Mouse (Mus musculus): Measurements from ENCODE around the gene Art1. TPM values are rescaled to one million over a fixed set of nuclear protein-coding genes. Genes with fewer than 3 reads are reported as not detected.
A peak's percentile ranks its signal among the peaks of the same experiment; 100 is the strongest.

The Art1 gene
- 0.55 and 1.5 TPM in 2 replicates for total RNA-seq (2017)

DNA sequence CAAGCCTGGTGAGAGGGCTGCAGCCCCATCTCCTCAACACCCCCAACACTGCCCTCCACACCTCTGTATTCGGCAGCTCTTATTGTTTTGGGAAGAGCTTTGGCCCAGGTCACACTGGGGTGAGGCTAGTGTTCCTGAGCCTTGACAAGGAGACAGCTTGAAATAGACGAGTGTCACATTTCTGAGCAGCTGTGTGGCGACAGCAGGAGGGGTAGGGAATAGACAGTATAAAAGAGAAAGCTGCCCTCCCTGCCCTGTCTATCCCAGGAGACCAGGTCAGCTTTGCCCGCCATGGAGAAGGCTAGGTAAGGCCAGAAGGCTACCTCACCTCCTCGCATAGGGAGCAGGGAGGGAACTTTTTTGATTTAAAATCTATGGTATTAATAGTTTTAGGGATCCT is at the start of gene Art1:
Art1 (plus strand) TSS at position 257 of the 400 bp plus-strand sequence.
- ATAC-seq (replicated peaks in 1 of 2; ENCODE audit: insufficient read depth in 1 of 2, low FRiP score in 2 of 2, low TSS enrichment in 1 of 2, low read depth in 1 of 2, poor library complexity in 2 of 2, severe bottlenecking in 2 of 2), result no peak

DNA sequence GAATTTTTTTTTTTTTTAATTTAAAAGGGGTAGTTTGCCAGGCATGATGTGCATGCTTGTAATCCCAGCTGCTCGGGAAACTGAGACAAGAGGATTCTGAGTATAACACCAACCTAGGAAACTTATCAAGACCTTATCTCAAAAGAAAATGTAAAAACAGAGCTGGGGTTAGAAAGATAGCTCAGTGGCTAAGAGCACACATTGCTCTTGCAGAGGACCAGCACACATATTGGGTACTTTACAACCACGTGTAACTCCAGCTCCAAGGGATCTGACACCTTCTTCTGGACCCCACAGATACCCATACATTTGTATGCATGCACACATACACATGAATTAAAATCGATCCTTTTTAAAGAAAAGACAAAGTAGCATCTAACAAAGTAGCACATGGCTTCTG is 40.2 kb upstream of the Art1 start:
- no peak for ATAC-seq (replicated peaks in 1 of 2; ENCODE audit: insufficient read depth in 1 of 2, low FRiP score in 2 of 2, low TSS enrichment in 1 of 2, low read depth in 1 of 2, poor library complexity in 2 of 2, severe bottlenecking in 2 of 2)

DNA sequence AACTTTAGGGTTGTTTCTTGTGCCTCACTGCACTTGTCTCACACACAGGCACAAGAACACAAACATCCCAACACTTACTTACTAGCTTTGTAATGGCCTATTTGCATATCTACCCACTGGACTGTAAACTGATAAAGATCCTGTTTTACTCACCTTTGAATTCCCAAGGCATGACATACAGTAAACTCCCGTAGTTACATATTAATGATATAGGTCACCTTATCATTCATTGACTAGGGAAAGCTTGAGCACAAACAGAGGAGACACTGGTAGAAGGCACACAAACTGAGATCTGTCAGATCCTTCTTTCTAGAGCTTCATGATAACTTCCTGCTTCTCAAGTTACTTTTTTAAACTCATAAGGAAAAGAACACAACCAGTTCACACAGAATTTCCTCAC is 39.3 kb upstream of the Art1 start:
- no peak for ATAC-seq (replicated peaks in 1 of 2; ENCODE audit: insufficient read depth in 1 of 2, low FRiP score in 2 of 2, low TSS enrichment in 1 of 2, low read depth in 1 of 2, poor library complexity in 2 of 2, severe bottlenecking in 2 of 2)

DNA sequence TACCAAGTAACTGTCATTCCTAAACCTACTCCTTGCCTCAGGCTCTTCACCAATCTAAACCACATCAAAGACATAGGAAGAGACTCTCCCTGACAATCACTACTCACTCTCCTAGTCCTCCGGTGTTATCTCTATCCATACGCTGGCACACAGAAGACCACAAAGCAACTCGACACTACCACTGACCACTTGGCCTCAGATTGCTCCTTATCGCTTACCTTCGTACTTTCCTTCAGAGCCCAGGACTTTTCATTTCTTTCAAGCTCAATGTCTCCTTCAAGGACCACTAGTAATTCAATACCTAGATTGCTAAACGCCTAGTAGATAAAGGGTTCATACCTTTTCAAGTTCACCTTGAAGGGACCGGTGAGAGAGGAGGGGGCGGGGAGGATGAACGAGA is 37.7 kb upstream of the Art1 start:
- no peak for ATAC-seq (replicated peaks in 1 of 2; ENCODE audit: insufficient read depth in 1 of 2, low FRiP score in 2 of 2, low TSS enrichment in 1 of 2, low read depth in 1 of 2, poor library complexity in 2 of 2, severe bottlenecking in 2 of 2)

DNA sequence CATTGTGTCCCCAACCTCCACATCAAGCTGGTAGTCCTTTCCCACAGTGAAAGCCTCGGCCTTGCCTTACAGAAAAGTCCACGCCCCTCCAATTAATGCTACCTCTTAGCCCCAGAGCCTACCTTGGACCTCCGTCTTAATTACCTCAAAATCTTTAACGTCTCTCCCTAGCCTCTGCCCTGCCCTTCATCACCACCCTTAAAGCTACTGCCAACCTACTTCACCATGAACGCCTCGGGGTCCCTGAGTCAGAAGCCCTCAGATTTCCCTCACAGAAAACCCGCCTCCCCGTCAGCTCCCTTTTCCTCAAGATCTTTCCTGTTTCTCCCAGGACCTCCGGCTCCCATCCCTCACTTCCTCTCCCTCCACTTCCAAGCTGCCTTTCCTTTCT is 36.9 kb upstream of the Art1 start:
- ATAC-seq (replicated peaks in 1 of 2; ENCODE audit: insufficient read depth in 1 of 2, low FRiP score in 2 of 2, low TSS enrichment in 1 of 2, low read depth in 1 of 2, poor library complexity in 2 of 2, severe bottlenecking in 2 of 2), result peak in 1 of 2 experiments; percentile 11; a peak in 1 of 4 replicates

DNA sequence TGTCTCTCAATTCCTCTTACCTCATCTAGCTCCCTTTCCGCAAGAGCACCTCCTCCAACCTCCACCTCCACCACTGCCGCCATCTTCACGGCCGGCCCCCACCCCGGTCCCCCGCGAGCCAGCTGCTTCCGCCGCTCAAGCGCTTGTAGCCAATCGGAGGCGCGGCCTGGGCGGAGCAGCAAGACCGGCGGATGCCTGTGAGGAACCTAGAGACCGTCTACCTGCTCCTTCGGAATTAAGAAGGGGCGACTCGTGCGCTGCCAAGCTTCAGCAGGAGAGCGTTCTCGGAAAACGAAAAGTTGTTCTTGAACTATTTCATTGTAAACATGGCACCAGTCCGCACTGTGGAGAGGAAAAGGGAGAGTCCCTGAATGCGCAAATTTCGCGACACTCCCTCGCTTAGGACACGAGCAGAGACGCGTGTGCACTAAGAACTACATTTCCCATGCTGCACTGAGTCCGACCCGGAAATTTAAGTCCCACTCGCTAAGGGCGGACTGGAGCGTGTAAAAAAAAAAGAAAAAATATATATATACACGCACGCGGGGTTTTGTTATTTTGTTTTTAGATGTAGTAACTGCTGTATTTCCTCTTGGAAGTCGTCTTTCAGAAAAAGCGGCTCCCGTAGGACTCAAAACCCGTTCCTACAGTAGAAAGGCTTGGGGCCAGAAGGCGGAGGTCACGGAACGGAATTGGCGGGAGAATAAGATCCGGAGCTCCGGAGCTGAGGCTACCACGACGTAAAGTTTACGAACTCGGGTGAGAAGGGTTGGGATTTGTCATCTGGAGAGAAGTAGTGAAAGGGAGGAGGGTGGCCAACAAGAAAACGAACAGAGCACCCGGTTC is 36.3 kb upstream of the Art1 start, which contains the start of the genes Rnf121, Xndc1 and Xntrpc:
Rnf121 (minus strand) TSS at position 424 of the 846 bp plus-strand sequence.
Xndc1 (plus strand) TSS at position 466 of the 846 bp plus-strand sequence.
Xntrpc (plus strand) TSS at position 668 of the 846 bp plus-strand sequence.
- ATAC-seq (replicated peaks in 1 of 2; ENCODE audit: insufficient read depth in 1 of 2, low FRiP score in 2 of 2, low TSS enrichment in 1 of 2, low read depth in 1 of 2, poor library complexity in 2 of 2, severe bottlenecking in 2 of 2), result peak; percentile 98 to 99

DNA sequence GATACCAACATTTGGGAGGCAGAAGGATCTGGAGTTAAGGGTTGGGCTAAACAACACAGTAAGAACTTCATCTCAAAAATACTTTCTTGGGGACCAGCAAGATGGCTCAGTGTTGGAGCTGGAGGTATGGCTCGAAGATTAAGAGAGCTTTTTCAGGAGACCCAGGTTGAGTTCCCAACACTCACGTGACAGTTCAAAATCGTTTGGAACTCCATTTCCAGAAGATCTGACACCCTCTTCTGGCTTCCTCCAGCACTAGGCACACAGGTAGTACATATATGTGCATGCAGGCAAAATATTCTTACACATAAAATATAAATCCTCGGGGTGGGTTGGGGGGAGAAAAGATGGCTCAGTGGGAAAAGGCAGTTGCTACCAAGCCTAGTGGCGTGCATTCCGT is 35.2 kb upstream of the Art1 start:
- no peak for ATAC-seq (replicated peaks in 1 of 2; ENCODE audit: insufficient read depth in 1 of 2, low FRiP score in 2 of 2, low TSS enrichment in 1 of 2, low read depth in 1 of 2, poor library complexity in 2 of 2, severe bottlenecking in 2 of 2)

DNA sequence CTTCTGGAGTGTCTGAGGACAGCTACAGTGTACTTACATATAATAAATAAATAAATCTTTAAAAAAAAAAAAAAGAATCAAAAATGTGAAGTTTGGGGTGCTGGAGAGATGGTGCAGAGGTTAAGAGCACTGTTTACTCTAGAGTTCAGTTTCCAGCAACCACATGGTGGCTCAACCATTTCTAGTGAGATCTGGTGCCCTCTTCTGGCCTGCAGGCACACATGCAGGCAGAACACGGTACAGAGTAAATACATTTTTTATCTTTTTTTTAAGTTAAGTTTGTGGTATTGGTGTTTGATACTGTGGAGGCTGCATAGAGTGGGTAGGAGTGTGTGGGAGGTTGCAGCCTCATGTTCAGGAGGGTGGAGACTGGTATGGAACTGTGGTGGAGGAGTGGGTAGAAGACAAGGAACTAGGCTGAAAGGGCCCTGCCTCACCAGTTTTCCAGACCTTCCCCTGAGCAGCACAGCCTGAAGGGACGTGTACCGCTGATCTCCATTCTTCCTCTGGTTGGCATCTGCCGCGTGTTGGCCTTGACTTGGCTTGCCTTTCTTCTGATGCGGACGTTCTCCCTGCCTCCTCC is 24.7 kb upstream of the Art1 start:
- ATAC-seq (replicated peaks in 1 of 2; ENCODE audit: insufficient read depth in 1 of 2, low FRiP score in 2 of 2, low TSS enrichment in 1 of 2, low read depth in 1 of 2, poor library complexity in 2 of 2, severe bottlenecking in 2 of 2), result peak; percentile 53; a peak in 3 of 4 replicates

DNA sequence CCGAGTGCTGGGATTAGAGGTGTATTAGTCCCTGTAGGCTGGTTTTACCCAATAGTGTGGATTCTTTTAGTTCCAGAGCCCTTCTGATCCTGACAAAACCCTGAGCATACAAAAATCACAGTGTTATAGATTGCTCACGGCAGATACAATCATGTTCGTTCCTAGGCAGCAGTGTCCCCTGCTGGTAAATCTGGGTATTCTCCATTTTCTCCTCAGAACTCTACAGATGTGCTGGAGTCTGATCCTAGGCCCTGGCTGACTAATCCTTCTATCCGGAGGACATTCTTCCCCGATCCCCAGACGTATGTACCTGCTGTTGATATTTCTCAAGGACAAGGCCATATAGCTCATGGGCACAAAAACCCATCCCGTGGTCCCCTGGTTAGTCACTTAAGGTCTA is 23.0 kb upstream of the Art1 start:
- ATAC-seq (replicated peaks in 1 of 2; ENCODE audit: insufficient read depth in 1 of 2, low FRiP score in 2 of 2, low TSS enrichment in 1 of 2, low read depth in 1 of 2, poor library complexity in 2 of 2, severe bottlenecking in 2 of 2), result peak in 1 of 2 experiments; percentile 45; a peak in 1 of 4 replicates

DNA sequence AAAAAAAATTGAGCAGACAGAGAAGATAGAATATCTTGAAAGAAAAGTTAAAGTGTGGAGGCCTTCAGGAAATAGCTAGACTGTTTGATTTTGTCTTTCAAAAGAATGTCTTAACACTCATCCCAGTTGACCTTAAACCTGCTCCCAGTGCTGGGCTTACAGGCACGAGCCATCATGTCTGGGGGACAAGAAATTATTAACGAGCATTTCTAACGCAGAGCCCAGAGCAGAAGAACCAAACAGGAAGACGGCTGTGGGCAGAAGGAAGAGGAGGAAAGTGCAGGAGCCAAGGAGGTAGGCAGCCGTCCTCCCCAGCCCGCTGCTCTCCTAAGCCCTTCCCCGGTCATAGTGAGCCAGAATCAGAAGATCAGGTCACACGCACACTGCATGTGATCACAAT is 21.2 kb upstream of the Art1 start:
- no peak for ATAC-seq (replicated peaks in 1 of 2; ENCODE audit: insufficient read depth in 1 of 2, low FRiP score in 2 of 2, low TSS enrichment in 1 of 2, low read depth in 1 of 2, poor library complexity in 2 of 2, severe bottlenecking in 2 of 2)

DNA sequence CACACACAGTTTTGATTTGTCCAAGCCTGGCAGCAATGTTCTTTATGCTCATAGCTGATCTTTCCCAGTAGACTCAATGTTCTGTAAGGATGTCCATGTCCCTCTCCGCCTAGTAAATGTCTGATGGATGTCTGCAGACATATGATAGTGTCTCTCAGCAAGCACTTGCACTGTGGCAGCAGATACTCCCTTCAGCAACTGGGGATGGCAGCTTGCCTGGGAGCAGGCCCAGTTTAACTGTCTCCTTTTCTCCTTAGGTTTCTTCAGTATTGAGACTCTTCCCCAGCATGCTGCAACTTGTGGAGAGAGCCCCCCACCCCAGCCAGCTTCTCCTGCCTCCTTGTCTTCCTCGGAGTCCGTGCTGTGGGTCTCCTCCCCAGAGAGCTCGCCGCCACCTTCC is 19.8 kb upstream of the Art1 start:
- ATAC-seq (replicated peaks in 1 of 2; ENCODE audit: insufficient read depth in 1 of 2, low FRiP score in 2 of 2, low TSS enrichment in 1 of 2, low read depth in 1 of 2, poor library complexity in 2 of 2, severe bottlenecking in 2 of 2), result no peak

DNA sequence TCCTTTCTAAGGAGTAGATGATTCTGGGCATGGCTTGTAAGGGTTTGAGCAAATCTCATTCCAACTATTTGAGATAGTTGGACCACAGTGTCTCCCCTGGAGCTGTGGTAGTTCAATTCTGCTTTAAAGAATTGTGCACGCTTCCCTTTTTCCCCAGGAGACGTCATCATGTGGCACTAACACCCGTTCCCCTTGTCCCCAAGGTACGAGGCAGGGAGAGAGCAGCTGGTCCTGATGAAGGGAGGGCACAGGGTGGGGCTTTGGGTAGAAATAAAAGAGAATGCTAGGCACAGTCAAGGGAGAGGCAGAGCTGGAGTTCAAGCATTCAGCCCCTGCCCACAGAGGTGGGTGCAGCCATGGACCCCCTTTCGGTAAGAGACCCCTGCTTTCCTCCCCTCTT is 18.7 kb upstream of the Art1 start, which contains the start of gene Trpc2:
Trpc2 (plus strand) TSS at position 301 of the 400 bp plus-strand sequence.
- ATAC-seq (replicated peaks in 1 of 2; ENCODE audit: insufficient read depth in 1 of 2, low FRiP score in 2 of 2, low TSS enrichment in 1 of 2, low read depth in 1 of 2, poor library complexity in 2 of 2, severe bottlenecking in 2 of 2), result no peak

DNA sequence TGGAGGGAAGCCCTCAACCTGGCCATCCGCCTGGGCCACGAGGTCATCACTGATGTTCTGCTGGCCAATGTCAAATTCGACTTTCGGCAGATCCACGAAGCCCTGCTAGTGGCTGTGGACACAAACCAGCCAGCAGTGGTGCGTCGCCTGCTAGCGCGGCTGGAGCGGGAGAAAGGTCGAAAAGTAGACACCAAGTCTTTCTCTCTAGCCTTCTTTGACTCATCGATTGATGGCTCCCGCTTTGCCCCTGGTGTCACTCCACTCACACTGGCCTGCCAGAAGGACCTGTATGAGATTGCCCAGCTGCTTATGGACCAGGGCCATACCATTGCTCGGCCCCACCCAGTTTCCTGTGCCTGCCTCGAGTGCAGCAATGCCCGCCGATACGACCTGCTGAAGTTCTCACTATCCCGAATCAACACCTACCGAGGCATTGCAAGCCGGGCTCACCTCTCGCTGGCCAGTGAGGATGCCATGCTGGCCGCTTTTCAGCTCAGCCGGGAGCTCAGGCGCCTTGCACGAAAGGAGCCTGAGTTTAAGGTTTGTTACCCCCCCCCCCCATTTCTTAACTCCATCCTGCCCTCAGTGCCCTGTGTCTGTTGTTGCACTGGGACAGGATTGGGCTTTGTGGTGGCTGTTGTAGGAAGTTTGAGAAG is 17.4 kb upstream of the Art1 start:
- ATAC-seq (replicated peaks in 1 of 2; ENCODE audit: insufficient read depth in 1 of 2, low FRiP score in 2 of 2, low TSS enrichment in 1 of 2, low read depth in 1 of 2, poor library complexity in 2 of 2, severe bottlenecking in 2 of 2), result no peak

DNA sequence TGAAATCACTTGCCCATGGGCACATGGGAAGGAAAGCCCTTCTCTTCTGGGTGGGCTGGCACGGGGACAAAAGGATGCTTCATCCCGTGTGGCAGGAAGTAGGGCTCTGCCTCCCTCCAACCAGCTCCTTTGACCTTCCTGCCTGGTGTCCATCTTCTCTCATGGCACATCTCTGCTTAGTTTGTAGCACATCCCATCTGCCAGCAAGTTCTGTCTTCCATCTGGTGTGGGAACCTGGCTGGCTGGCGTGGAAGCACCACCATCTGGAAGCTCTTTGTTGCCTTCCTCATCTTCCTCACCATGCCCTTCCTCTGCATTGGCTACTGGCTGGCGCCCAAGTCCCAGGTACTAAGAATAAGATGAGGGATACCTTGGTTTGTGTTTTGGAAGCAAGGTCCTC is 14.2 kb upstream of the Art1 start:
- no peak for ATAC-seq (replicated peaks in 1 of 2; ENCODE audit: insufficient read depth in 1 of 2, low FRiP score in 2 of 2, low TSS enrichment in 1 of 2, low read depth in 1 of 2, poor library complexity in 2 of 2, severe bottlenecking in 2 of 2)

DNA sequence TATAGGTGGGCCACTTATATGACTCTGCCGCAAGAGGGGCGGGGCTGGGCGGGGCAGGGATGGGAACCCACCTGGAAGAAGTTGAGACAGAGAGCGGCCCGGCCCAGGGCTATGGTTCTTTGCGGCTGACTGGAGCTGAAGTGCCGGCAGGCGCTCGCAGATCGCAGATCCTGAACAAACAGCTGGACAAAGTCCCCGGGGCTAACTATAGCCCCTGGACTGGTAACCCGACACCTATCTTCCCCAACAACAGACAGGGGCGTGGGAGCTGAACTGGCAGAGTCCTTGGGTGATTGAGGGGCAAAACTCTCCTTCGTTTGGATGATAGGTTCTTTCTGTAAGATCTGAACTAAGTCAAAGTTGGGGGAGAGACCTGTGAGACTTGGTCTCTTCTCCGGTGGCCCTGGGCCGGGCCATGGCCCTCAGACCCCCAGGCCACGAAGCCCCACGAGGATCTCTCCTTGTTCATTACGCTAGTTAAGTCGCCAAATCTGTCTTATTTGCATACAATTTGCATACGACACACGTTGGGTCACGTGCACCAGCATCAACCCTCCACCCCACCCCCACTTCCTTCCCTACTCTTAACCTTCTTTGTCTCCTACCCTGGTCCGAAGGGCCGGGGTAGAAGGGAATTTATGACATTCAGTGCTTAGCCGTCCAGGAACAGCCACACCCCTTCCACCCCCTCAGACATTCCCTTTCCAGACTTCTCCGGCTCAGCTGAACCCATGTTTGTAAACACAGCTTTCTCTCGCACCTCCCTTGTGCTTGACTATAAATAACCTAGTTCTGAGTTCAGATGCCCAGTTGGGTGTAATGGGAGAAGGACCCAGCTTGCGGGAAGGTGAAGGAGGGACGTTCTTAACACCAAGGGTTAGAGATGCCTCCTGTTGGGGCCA is 1.5 kb upstream of the Art1 start:
- peak; percentile 68 to 80 for ATAC-seq (replicated peaks in 1 of 2; ENCODE audit: insufficient read depth in 1 of 2, low FRiP score in 2 of 2, low TSS enrichment in 1 of 2, low read depth in 1 of 2, poor library complexity in 2 of 2, severe bottlenecking in 2 of 2)

DNA sequence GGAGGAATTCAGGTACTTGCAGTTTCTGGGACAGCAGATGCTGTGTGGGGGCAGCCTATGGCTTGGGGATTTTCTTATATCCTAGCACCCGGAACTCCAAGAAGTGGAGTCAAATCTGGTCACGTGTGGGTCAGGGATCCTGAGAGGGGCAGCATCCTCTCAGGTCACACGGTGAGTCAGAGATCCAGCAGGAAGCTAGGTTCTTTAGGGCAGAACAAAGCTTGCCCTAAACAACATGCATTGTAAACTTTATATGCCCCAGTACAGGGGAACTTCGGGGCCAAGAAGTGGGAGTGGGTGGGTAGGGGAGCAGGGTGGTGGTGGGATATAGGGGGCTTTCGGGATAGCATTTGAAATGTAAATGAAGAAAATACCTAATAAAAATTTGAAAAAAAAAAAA is 675 bp upstream of the Art1 start:
- ATAC-seq (replicated peaks in 1 of 2; ENCODE audit: insufficient read depth in 1 of 2, low FRiP score in 2 of 2, low TSS enrichment in 1 of 2, low read depth in 1 of 2, poor library complexity in 2 of 2, severe bottlenecking in 2 of 2), result no peak

DNA sequence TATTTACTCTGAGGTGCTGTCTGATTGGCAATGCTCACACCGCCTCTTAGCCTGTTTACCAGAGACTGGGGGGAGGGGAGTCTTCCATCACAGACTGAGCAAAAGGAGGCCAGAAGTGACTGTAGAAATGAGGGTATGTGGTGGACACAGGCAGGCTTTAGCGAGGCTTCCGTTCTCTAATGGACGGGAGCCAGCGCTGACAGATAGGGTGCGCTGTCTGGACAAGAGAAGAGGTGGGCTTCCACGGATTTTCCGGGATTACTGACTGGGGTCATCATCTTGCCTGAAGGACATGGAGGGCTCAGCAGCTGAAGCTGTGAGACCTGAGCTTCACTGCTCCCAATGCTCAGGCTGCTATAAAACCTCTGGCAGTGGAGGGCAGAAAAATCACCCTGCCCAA is 698 bp downstream of the Art1 start:
- ATAC-seq (replicated peaks in 1 of 2; ENCODE audit: insufficient read depth in 1 of 2, low FRiP score in 2 of 2, low TSS enrichment in 1 of 2, low read depth in 1 of 2, poor library complexity in 2 of 2, severe bottlenecking in 2 of 2), result no peak
